Mouse (Mus musculus): Measurements from ENCODE around the gene Mex3d. TPM values are rescaled to one million over a fixed set of nuclear protein-coding genes. Genes with fewer than 3 reads are reported as not detected.
A peak's percentile ranks its signal among the peaks of the same experiment; 100 is the strongest.

Mex3d gene
- polyA plus RNA-seq, 1 experiment from 2014 or later, result 12.2 TPM

DNA sequence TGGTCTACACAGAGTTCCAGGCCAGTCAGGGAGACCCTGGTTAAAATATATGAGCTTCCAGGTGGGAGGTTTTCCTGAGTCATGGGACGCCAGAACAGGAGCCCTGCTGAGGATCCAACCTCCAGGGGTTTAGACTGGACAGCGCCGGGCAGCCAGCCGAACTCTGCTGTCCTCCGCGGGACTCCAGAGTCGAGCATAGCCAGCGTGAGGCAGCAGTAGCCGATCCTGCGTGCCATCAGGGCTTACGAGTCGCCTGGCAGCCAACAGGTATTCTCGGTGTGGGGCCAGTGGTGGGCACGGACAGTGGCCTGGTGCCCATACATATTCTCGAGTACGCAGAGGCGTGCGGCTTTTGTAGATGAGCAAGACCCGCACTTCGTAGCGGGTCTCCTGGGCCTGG lies 46.4 kb downstream of the Mex3d start:
- no peaks in the 10 kb centered on the region for H3K9me3 ChIP-seq (ENCODE audit: control insufficient read depth, low read length)
- H3K9ac ChIP-seq (replicated peaks; ENCODE audit: low read depth, low read length), result no peak overlapping the region
- no peak overlapping the region for H3K4me3 ChIP-seq (ENCODE audit: low read depth, low read length)
- peaks cover 47% of the 10 kb centered on the region for H3K27me3 ChIP-seq (ENCODE audit: control insufficient read depth, insufficient read depth, low read length)
- no peak overlapping the region for H3K4me2 ChIP-seq (ENCODE audit: low read depth, low read length)
- H3K36me3 ChIP-seq (ENCODE audit: control insufficient read depth, insufficient read depth, low read length), result no peaks in the 10 kb centered on the region; the same call in 1 of the 2 replicates
- no peak for ATAC-seq (ENCODE audit: low read depth)
- H3K4me1 ChIP-seq (ENCODE audit: control insufficient read depth, insufficient read depth, low read length), result peaks cover 10% of the 10 kb centered on the region; the same call in 1 of the 2 replicates
- H3K27ac ChIP-seq (ENCODE audit: low read depth, low read length), result no peak overlapping the region
- 11% methylated on average over 21 of the region's 21 CpGs for WGBS

GRCm38 (mm10) chr10:80339941-80340750 lies 47.3 kb downstream of the Mex3d start:
- Histone ChIP-seq H3K27ac (ENCODE audit: low read depth, low read length) (no peak overlapping the region), H3K9me3 (ENCODE audit: control insufficient read depth, low read length) (no peaks in the 10 kb centered on the region), H3K9ac (replicated peaks; ENCODE audit: low read depth, low read length) (no peak overlapping the region), H3K4me2 (ENCODE audit: low read depth, low read length) (no peak overlapping the region; the same call in 1 of the 2 replicates), H3K4me3 (ENCODE audit: low read depth, low read length) (no peak overlapping the region), H3K27me3 (ENCODE audit: control insufficient read depth, insufficient read depth, low read length) (peaks cover 44% of the 10 kb centered on the region), H3K4me1 (ENCODE audit: control insufficient read depth, insufficient read depth, low read length) (peaks cover 10% of the 10 kb centered on the region; the same call in 1 of the 2 replicates), H3K36me3 (ENCODE audit: control insufficient read depth, insufficient read depth, low read length) (no peaks in the 10 kb centered on the region; the same call in 1 of the 2 replicates)
- ATAC-seq (ENCODE audit: low read depth), result no peak
- 20% methylated on average over 19 of the region's 19 CpGs for WGBS

DNA sequence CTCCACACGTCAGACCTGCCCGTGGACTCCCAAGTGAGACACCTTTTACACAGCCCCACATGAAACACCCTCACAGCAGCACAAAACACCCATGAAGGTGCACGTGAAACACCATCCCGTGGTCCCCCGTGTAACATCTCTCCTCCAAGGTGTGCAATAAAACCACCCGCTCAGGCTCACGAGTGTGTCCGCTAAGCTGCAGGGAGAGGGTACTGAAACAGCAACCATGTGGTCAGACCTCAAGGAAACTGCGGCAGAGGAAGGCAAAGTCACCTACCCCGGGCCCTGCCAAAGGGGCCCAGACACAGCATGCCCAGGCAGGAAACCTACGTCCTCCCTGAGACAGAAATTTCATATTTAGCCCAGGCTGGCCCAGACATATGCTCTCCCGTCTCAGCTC lies 51.2 kb downstream of the Mex3d start:
- Histone ChIP-seq H3K9me3 (ENCODE audit: control insufficient read depth, low read length) (no peaks in the 10 kb centered on the region), H3K27me3 (ENCODE audit: control insufficient read depth, insufficient read depth, low read length) (peaks cover 12% of the 10 kb centered on the region), H3K4me1 (ENCODE audit: control insufficient read depth, insufficient read depth, low read length) (peaks cover 3% of the 10 kb centered on the region; the same call in 1 of the 2 replicates), H3K27ac (ENCODE audit: low read depth, low read length) (no peak overlapping the region), H3K36me3 (ENCODE audit: control insufficient read depth, insufficient read depth, low read length) (no peaks in the 10 kb centered on the region), H3K9ac (replicated peaks; ENCODE audit: low read depth, low read length) (no peak overlapping the region), H3K4me2 (ENCODE audit: low read depth, low read length) (no peak overlapping the region), H3K4me3 (ENCODE audit: low read depth, low read length) (no peak overlapping the region)
- 90% methylated on average over 12 of the region's 12 CpGs for WGBS
- ATAC-seq (ENCODE audit: low read depth), result no peak

GRCm38 (mm10) chr10:80332525-80332989 lies 54.9 kb downstream of the Mex3d start:
- H3K4me2 ChIP-seq (ENCODE audit: low read depth, low read length), result no peak overlapping the region
- H3K4me1 ChIP-seq (ENCODE audit: control insufficient read depth, insufficient read depth, low read length), result peaks cover 11% of the 10 kb centered on the region; the same call in 1 of the 2 replicates
- no peaks in the 10 kb centered on the region for H3K36me3 ChIP-seq (ENCODE audit: control insufficient read depth, insufficient read depth, low read length)
- H3K4me3 ChIP-seq (ENCODE audit: low read depth, low read length), result no peak overlapping the region
- no peaks in the 10 kb centered on the region for H3K27me3 ChIP-seq (ENCODE audit: control insufficient read depth, insufficient read depth, low read length)
- ATAC-seq (ENCODE audit: low read depth), result no peak
- no peak overlapping the region for H3K9ac ChIP-seq (replicated peaks; ENCODE audit: low read depth, low read length)
- 81% methylated on average over 5 of the region's 5 CpGs for WGBS
- no peak overlapping the region for H3K27ac ChIP-seq (ENCODE audit: low read depth, low read length)
- H3K9me3 ChIP-seq (ENCODE audit: control insufficient read depth, low read length), result no peaks in the 10 kb centered on the region

GRCm38 (mm10) chr10:80331636-80332524 lies 55.6 kb downstream of the Mex3d start:
- H3K4me2 ChIP-seq (ENCODE audit: low read depth, low read length), result no peak overlapping the region
- no peaks in the 10 kb centered on the region for H3K36me3 ChIP-seq (ENCODE audit: control insufficient read depth, insufficient read depth, low read length)
- no peak overlapping the region for H3K4me3 ChIP-seq (ENCODE audit: low read depth, low read length)
- WGBS, result 74% methylated on average over 10 of the region's 10 CpGs
- H3K4me1 ChIP-seq (ENCODE audit: control insufficient read depth, insufficient read depth, low read length), result peaks cover 11% of the 10 kb centered on the region; the same call in 1 of the 2 replicates
- no peaks in the 10 kb centered on the region for H3K27me3 ChIP-seq (ENCODE audit: control insufficient read depth, insufficient read depth, low read length)
- H3K9ac ChIP-seq (replicated peaks; ENCODE audit: low read depth, low read length), result no peak overlapping the region
- ATAC-seq (ENCODE audit: low read depth), result no peak
- no peak overlapping the region for H3K27ac ChIP-seq (ENCODE audit: low read depth, low read length)
- no peaks in the 10 kb centered on the region for H3K9me3 ChIP-seq (ENCODE audit: control insufficient read depth, low read length)

DNA sequence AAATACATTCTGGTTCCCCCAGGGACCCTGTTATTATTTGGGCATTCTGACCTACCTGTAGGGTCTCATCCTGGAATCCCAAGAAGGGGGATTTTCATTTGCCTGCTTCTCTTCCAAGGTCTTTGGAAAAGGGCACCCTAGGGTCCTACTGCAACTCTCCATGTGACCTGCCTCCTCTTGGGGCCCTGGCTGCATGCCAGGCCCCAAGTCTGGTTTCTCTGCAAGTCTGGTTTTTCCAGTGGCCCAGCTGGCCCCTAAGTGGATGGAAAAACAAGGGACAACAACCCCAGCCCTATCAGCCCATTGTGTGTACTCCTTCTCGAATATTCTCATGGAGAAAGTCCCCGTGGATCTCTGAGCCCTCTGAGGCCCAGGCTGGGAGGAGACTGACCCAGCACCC lies 56.6 kb downstream of the Mex3d start:
- H3K9ac ChIP-seq (replicated peaks; ENCODE audit: low read depth, low read length), result no peak overlapping the region
- WGBS, result 73% methylated on average over 2 of the region's 2 CpGs
- H3K27me3 ChIP-seq (ENCODE audit: control insufficient read depth, insufficient read depth, low read length), result no peaks in the 10 kb centered on the region; the same call in 1 of the 2 replicates
- H3K4me2 ChIP-seq (ENCODE audit: low read depth, low read length), result no peak overlapping the region
- no peak for ATAC-seq (ENCODE audit: low read depth)
- H3K27ac ChIP-seq (ENCODE audit: low read depth, low read length), result no peak overlapping the region
- H3K9me3 ChIP-seq (ENCODE audit: control insufficient read depth, low read length), result no peaks in the 10 kb centered on the region
- peak overlapping the region; percentile 40; the same call in 1 of the 2 replicates for H3K4me3 ChIP-seq (ENCODE audit: low read depth, low read length)
- H3K4me1 ChIP-seq (ENCODE audit: control insufficient read depth, insufficient read depth, low read length), result peaks cover 11% of the 10 kb centered on the region; the same call in 1 of the 2 replicates
- H3K36me3 ChIP-seq (ENCODE audit: control insufficient read depth, insufficient read depth, low read length), result no peaks in the 10 kb centered on the region

Small RNA genes lying within 50 kb of the gene (microRNA-seq; reads per million reads assigned to microRNA genes)
- not detected for gene Gm22721

Other genes starting within 250 kb of the Mex3d start
- gene Atp5d, start 249.0 kb downstream of the Mex3d start, polyA plus RNA-seq (2014; fragmentation: Nextera tagmentation; extraction: Ambion mirVana), result 472 and 519 TPM in 2 replicates
- 82.2 and 101 TPM in 2 replicates for gene Cbarp, start 246.8 kb downstream of the Mex3d start, polyA plus RNA-seq (2014; fragmentation: Nextera tagmentation; extraction: Ambion mirVana)
- gene Midn, start 239.4 kb downstream of the Mex3d start, polyA plus RNA-seq (2014; fragmentation: Nextera tagmentation; extraction: Ambion mirVana), result 38.8 and 39.8 TPM in 2 replicates
- gene Cirbp, start 221.7 kb downstream of the Mex3d start, polyA plus RNA-seq (2014; fragmentation: Nextera tagmentation; extraction: Ambion mirVana), result 249 and 286 TPM in 2 replicates
- 6.4 and 7.8 TPM in 2 replicates for gene 1600002K03Rik, start 214.7 kb downstream of the Mex3d start, polyA plus RNA-seq (2014; fragmentation: Nextera tagmentation; extraction: Ambion mirVana)
- 24.0 and 25.9 TPM in 2 replicates for gene Efna2, start 208.2 kb downstream of the Mex3d start, polyA plus RNA-seq (2014; fragmentation: Nextera tagmentation; extraction: Ambion mirVana)
- gene Mum1, start 161.2 kb downstream of the Mex3d start, polyA plus RNA-seq (2014; fragmentation: Nextera tagmentation; extraction: Ambion mirVana), result 35.0 and 37.4 TPM in 2 replicates
- gene Ndufs7, start 138.5 kb downstream of the Mex3d start, polyA plus RNA-seq (2014; fragmentation: Nextera tagmentation; extraction: Ambion mirVana), result 309 and 366 TPM in 2 replicates
- gene Gamt, start 126.6 kb downstream of the Mex3d start, polyA plus RNA-seq (2014; fragmentation: Nextera tagmentation; extraction: Ambion mirVana), result 18.6 and 25.8 TPM in 2 replicates
- gene Dazap1, start 126.2 kb downstream of the Mex3d start, polyA plus RNA-seq (2014; fragmentation: Nextera tagmentation; extraction: Ambion mirVana), result 37.5 and 39.8 TPM in 2 replicates
- gene Rps15, start 95.2 kb downstream of the Mex3d start, polyA plus RNA-seq (2014; fragmentation: Nextera tagmentation; extraction: Ambion mirVana), result 537 and 599 TPM in 2 replicates
- gene Apc2, start 91.7 kb downstream of the Mex3d start, polyA plus RNA-seq (2014; fragmentation: Nextera tagmentation; extraction: Ambion mirVana), result 169 and 231 TPM in 2 replicates
- 21.3 and 23.8 TPM in 2 replicates for gene 2310011J03Rik, start 67.1 kb downstream of the Mex3d start, polyA plus RNA-seq (2014; fragmentation: Nextera tagmentation; extraction: Ambion mirVana)
- gene Pcsk4, start 58.2 kb downstream of the Mex3d start, polyA plus RNA-seq (2014; fragmentation: Nextera tagmentation; extraction: Ambion mirVana), result 4.9 and 5.1 TPM in 2 replicates
- gene Reep6, start 57.7 kb downstream of the Mex3d start, polyA plus RNA-seq (2014; fragmentation: Nextera tagmentation; extraction: Ambion mirVana), result 3.9 and 5.4 TPM in 2 replicates
- gene Adamtsl5, start 39.2 kb downstream of the Mex3d start, polyA plus RNA-seq (2014; fragmentation: Nextera tagmentation; extraction: Ambion mirVana), result 0.09 and 2.5 TPM in 2 replicates
- 2.4 and 3.4 TPM in 2 replicates for gene Plk5, start 31.2 kb downstream of the Mex3d start, polyA plus RNA-seq (2014; fragmentation: Nextera tagmentation; extraction: Ambion mirVana)
- 162 and 166 TPM in 2 replicates for gene Mbd3, start 11.9 kb upstream of the Mex3d start, polyA plus RNA-seq (2014; fragmentation: Nextera tagmentation; extraction: Ambion mirVana)
- 674 and 791 TPM in 2 replicates for gene Uqcr11, start 19.2 kb upstream of the Mex3d start, polyA plus RNA-seq (2014; fragmentation: Nextera tagmentation; extraction: Ambion mirVana)
- gene Tcf3, start 46.0 kb upstream of the Mex3d start, polyA plus RNA-seq (2014; fragmentation: Nextera tagmentation; extraction: Ambion mirVana), result 30.4 and 42.1 TPM in 2 replicates
- 1.4 and 1.5 TPM in 2 replicates for gene Onecut3, start 107.2 kb upstream of the Mex3d start, polyA plus RNA-seq (2014; fragmentation: Nextera tagmentation; extraction: Ambion mirVana)
- gene Atp8b3, start 151.5 kb upstream of the Mex3d start, polyA plus RNA-seq (2014; fragmentation: Nextera tagmentation; extraction: Ambion mirVana), result 0.79 and 1.5 TPM in 2 replicates
- 30.6 and 30.7 TPM in 2 replicates for gene Rexo1, start 173.9 kb upstream of the Mex3d start, polyA plus RNA-seq (2014; fragmentation: Nextera tagmentation; extraction: Ambion mirVana)
- gene Klf16, start 189.7 kb upstream of the Mex3d start, polyA plus RNA-seq (2014; fragmentation: Nextera tagmentation; extraction: Ambion mirVana), result 3.5 and 4.8 TPM in 2 replicates
- gene Abhd17a, start 202.7 kb upstream of the Mex3d start, polyA plus RNA-seq (2014; fragmentation: Nextera tagmentation; extraction: Ambion mirVana), result 144 and 155 TPM in 2 replicates
- 71.6 and 72.4 TPM in 2 replicates for gene Scamp4, start 215.2 kb upstream of the Mex3d start, polyA plus RNA-seq (2014; fragmentation: Nextera tagmentation; extraction: Ambion mirVana)
- gene Adat3, start 215.2 kb upstream of the Mex3d start, polyA plus RNA-seq (2014; fragmentation: Nextera tagmentation; extraction: Ambion mirVana), result 5.5 and 6.7 TPM in 2 replicates
- 0.96 and 0.98 TPM in 2 replicates for gene Gm49322, start 218.4 kb upstream of the Mex3d start, polyA plus RNA-seq (2014; fragmentation: Nextera tagmentation; extraction: Ambion mirVana)
- 50.3 and 76.8 TPM in 2 replicates for gene Csnk1g2, start 235.2 kb upstream of the Mex3d start, polyA plus RNA-seq (2014; fragmentation: Nextera tagmentation; extraction: Ambion mirVana)

All from neural tube, embryonic 14.5 days (tissue).